Mouse (Mus musculus): ENCODE data around the gene Myadm. TPM values are rescaled to one million over a fixed set of nuclear protein-coding genes. Genes with fewer than 3 reads are reported as not detected.

The Myadm gene
- 19.1 and 22.0 TPM in 2 replicates for polyA plus RNA-seq (2012; rRNA removed)

GRCm38 (mm10) chr7:3288976-3289970, at the start of gene Myadm, which contains the start of gene Prkcg:
Myadm (plus strand) TSS chr7:3289080.
Prkcg (plus strand) TSS chr7:3289179.

DNA sequence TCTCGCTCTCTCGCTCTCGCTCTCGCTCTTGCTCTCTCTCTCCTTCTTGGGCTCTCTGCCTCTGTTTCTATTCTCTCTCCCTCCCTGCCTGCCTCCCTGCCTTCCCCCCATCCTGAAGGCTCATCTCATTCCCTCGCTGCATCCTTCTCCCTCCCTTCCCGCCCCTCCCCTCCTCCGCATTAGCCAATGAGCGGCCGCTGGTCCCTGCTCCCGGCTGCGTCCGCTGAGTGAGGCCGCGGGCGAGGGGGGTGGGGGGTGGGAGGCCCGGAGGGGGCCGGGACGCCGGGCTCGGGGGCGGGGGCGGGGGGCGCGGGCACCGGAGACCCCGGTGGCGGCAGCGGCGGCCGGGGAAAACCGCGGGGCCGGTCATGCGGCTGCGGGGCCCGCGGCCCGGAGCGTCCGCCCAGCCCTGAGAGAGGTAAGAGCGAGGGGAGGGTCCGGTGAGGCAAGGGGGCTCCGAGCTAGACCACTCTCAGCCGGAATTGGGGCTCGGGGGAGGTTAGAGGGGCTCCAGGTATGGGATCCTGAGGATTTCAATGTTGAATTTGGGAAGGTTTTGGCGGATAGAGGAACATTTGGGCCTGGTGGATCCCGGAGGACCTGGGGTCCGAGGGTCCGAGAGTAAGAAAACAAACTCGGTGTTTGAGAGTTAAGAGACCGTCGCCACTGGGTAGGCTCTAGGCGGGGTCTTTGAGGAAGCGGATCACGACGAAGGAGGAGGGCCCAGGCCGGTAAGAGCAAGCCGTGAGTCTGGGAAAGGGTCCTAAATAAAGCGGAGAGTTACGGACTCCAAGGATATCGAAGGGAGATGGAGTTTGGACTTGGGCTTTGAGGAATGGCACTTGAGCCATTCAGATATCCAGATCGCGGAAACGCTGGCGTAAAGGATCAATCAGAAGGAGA, 44.0 kb downstream of the Myadm start, which contains the start of gene Cacng7:
Gene Cacng7, plus strand, starts transcription at position 337 of the 903 bp plus-strand sequence.

Other genes starting within 250 kb of the Myadm start
- under 0.01 TPM in 1 of 2 replicates, not detected in the other for gene AU018091, start 119.9 kb upstream of the Myadm start, polyA plus RNA-seq (2012; rRNA removed)
- gene Nlrp12, start 39.3 kb upstream of the Myadm start, polyA plus RNA-seq (2012; rRNA removed): 0.03 and 0.12 TPM in 2 replicates
- gene Prkcg, start 99 bp downstream of the Myadm start, polyA plus RNA-seq (2012; rRNA removed): 0.06 and 0.08 TPM in 2 replicates
- gene Cacng7, start 43.9 kb downstream of the Myadm start, polyA plus RNA-seq (2012; rRNA removed): 0.15 and 0.55 TPM in 2 replicates
- gene Cacng8, start 101.6 kb downstream of the Myadm start, polyA plus RNA-seq (2012; rRNA removed): not detected in 2 replicates
- 0.17 TPM in 1 of 2 replicates, not detected in the other for gene Cacng6, start 135.1 kb downstream of the Myadm start, polyA plus RNA-seq (2012; rRNA removed)
- 0.09 and 0.10 TPM in 2 replicates for gene Tarm1, start 213.5 kb downstream of the Myadm start, polyA plus RNA-seq (2012; rRNA removed)

Data from liver, embryonic 14 days (tissue).